Mouse (Mus musculus): Measurements from ENCODE around the gene Stat6. TPM values are rescaled to one million over a fixed set of nuclear protein-coding genes. Genes with fewer than 3 reads are reported as not detected.
A peak's percentile ranks its signal among the peaks of the same experiment; 100 is the strongest.
"Not testable (repeated sequence)": the region's sequence is repeated elsewhere in the genome, so short reads cannot be mapped to it uniquely, and the experiment has no call there.

The Stat6 gene
- polyA plus RNA-seq, 1 experiment from 2014 or later = 5.9 TPM

GRCm38 (mm10) chr10:127632668-127633271 is 10.0 kb upstream of the Stat6 start:
- Histone ChIP-seq H3K4me1 (no peaks in the 10 kb centered on the region), H3K9ac (no peak overlapping the region), H3K4me3 (no peak overlapping the region), H3K4me2 (no peak overlapping the region), H3K27me3 (replicated peaks) (no peaks in the 10 kb centered on the region), H3K36me3 (replicated peaks) (no peaks in the 10 kb centered on the region), H3K27ac (no peak overlapping the region), H3K9me3 (no peaks in the 10 kb centered on the region)
- no peak for ATAC-seq (replicated peaks)
- WGBS = 82% methylated on average over 7 of the region's 7 CpGs

GRCm38 (mm10) chr10:127640421-127640820 is 2.4 kb upstream of the Stat6 start:
- H3K36me3 ChIP-seq (replicated peaks) = no peaks in the 10 kb centered on the region
- H3K4me2 ChIP-seq = no peak overlapping the region
- H3K4me1 ChIP-seq = peaks cover 20% of the 10 kb centered on the region
- H3K27ac ChIP-seq = no peak overlapping the region
- WGBS = 84% methylated on average over 5 of the region's 5 CpGs
- H3K4me3 ChIP-seq = no peak overlapping the region
- H3K27me3 ChIP-seq (replicated peaks) = peaks cover 28% of the 10 kb centered on the region
- no peaks in the 10 kb centered on the region for H3K9me3 ChIP-seq
- ATAC-seq (replicated peaks) = no peak
- no peak overlapping the region for H3K9ac ChIP-seq

- Histone ChIP-seq H3K9me3 (no peaks in the 10 kb centered on the region), H3K36me3 (replicated peaks) (no peaks in the 10 kb centered on the region), H3K9ac (no peak overlapping the region), H3K4me1 (peaks cover 20% of the 10 kb centered on the region), H3K27me3 (replicated peaks) (peaks cover 28% of the 10 kb centered on the region), H3K4me3 (peak overlapping the region; percentile 32; the same call in 1 of the 2 replicates), H3K27ac (no peak overlapping the region), H3K4me2 (peak overlapping the region; percentile 50)
- ATAC-seq (replicated peaks) = peak; percentile 78
- 3% methylated on average over 19 of the region's 19 CpGs for WGBS
Measured at GRCm38 (mm10) chr10:127641861-127642771, 670 bp upstream of the Stat6 start.

DNA sequence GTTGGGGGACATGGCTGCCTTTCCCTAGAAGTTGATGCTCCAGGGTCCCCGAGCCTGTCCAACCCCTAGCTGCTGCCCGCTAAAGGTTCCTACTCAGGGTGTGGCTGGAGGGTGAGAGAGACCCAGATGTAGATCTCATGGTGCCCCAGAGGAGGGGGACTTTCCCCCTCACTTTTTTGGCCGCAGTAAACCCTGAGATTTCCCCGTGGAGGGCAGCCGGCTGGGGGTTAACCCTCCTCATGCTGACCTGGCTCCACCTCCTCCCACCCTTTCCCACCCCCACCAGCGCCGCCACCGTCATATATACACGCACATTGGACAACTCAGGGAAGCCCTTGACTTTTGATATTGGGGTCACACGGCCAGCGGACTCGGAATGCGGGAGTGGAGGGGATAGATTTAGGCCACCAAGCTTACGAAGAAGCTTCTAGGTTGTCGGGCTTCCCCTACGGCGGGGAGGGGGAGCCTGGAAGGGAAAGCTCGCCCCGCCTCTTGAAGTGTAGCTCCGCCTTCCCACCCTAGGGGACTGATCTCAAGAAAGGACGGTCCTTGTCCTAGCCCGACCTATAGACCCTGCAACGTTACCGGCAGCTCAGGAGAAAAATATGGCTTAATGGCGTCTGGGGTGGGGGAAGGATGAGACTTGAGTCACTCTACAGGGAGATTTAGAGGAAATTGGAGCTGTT is 910 bp downstream of the Stat6 start:
- ATAC-seq (replicated peaks) = 0 out of 2 replicates have a peak, but pooled peaks have one; percentile 30
- Histone ChIP-seq H3K27ac (no peak overlapping the region), H3K36me3 (replicated peaks) (no peaks in the 10 kb centered on the region), H3K4me1 (peaks cover 20% of the 10 kb centered on the region), H3K4me2 (peak overlapping the region; percentile 50), H3K9me3 (no peaks in the 10 kb centered on the region), H3K4me3 (peak overlapping the region; percentile 32), H3K27me3 (replicated peaks) (peaks cover 28% of the 10 kb centered on the region), H3K9ac (peak overlapping the region; percentile 12; the same call in 1 of the 2 replicates)
- WGBS = 2% methylated on average over 25 of the region's 25 CpGs

DNA sequence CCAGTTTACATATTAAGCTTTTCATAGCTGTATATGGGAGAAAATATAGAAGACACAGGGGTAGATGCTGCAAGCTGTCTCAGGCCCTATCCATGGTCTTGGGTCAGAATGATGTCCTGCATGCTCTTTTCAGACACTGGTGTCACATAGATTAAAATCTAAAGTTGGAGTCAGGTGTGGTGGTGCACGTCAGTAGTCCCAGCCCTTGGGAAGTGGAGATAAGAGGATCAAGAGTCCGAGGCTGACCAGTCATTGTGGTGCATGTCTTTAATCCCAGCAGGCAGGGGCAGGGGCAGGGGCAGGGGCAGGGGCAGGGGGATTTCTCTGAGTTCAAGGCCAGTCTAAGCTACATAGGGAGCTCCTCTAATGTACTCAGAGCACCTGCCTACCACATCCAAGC is 3.0 kb downstream of the Stat6 start:
- ATAC-seq (replicated peaks) = no peak
- H3K27ac ChIP-seq = no peak overlapping the region
- no peak overlapping the region for H3K4me3 ChIP-seq
- H3K9ac ChIP-seq = no peak overlapping the region
- 28% methylated on average over 2 of the region's 2 CpGs for WGBS
- H3K9me3 ChIP-seq = no peaks in the 10 kb centered on the region
- H3K27me3 ChIP-seq (replicated peaks) = peaks cover 28% of the 10 kb centered on the region
- H3K36me3 ChIP-seq (replicated peaks) = no peaks in the 10 kb centered on the region
- H3K4me2 ChIP-seq = no peak overlapping the region
- H3K4me1 ChIP-seq = peaks cover 20% of the 10 kb centered on the region

- H3K36me3 ChIP-seq (replicated peaks) = no peaks in the 10 kb centered on the region
- peak overlapping the region; percentile 10; the same call in 1 of the 2 replicates for H3K4me3 ChIP-seq
- no peaks in the 10 kb centered on the region for H3K27me3 ChIP-seq (replicated peaks)
- no peaks in the 10 kb centered on the region for H3K9me3 ChIP-seq
- no peak overlapping the region for H3K9ac ChIP-seq
- no peak overlapping the region for H3K4me2 ChIP-seq
- H3K27ac ChIP-seq = no peak overlapping the region
- no peaks in the 10 kb centered on the region for H3K4me1 ChIP-seq
- no peak for ATAC-seq (replicated peaks)
- WGBS = 52% methylated on average over 21 of the region's 21 CpGs
Measured at GRCm38 (mm10) chr10:127652906-127653638, 10.3 kb downstream of the Stat6 start.

GRCm38 (mm10) chr10:127654970-127655579 is 12.3 kb downstream of the Stat6 start:
- WGBS = 80% methylated on average over 16 of the region's 16 CpGs
- Histone ChIP-seq H3K4me2 (no peak overlapping the region), H3K9me3 (no peaks in the 10 kb centered on the region), H3K4me1 (no peaks in the 10 kb centered on the region), H3K27me3 (replicated peaks) (peaks cover 1% of the 10 kb centered on the region; the same call in 1 of the 2 replicates), H3K4me3 (no peak overlapping the region), H3K9ac (no peak overlapping the region), H3K36me3 (replicated peaks) (no peaks in the 10 kb centered on the region), H3K27ac (no peak overlapping the region)
- no peak for ATAC-seq (replicated peaks)

DNA sequence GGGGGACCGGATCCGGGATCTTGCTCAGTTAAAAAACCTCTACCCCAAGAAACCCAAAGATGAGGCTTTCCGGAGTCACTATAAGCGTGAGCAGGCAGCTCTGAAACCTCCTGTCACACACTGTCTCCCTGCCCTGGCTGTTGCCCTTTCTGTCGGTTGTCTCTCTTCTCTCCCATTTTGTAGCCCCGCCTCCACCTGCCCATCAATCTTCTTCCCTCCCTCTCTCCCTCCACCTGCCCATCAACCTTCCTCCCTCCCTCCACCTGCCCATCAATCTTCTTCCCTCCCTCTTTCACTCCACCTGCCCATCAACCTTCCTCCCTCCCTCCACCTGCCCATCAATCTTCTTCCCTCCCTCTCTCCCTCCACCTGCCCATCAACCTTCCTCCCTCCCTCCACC is 14.8 kb downstream of the Stat6 start:
- H3K9me3 ChIP-seq; H3K27ac ChIP-seq; H3K4me2 ChIP-seq; H3K36me3 ChIP-seq (replicated peaks); H3K9ac ChIP-seq; H3K4me3 ChIP-seq; ATAC-seq (replicated peaks): not testable (repeated sequence)
- Histone ChIP-seq H3K4me1 (peaks cover 12% of the 10 kb centered on the region), H3K27me3 (replicated peaks) (peaks cover 26% of the 10 kb centered on the region)
- 50% methylated on average over 6 of the region's 6 CpGs for WGBS

GRCm38 (mm10) chr10:127658076-127658475 is 15.3 kb downstream of the Stat6 start:
- Histone ChIP-seq H3K4me1 (peaks cover 16% of the 10 kb centered on the region), H3K4me3 (no peak overlapping the region), H3K27me3 (replicated peaks) (peaks cover 30% of the 10 kb centered on the region), H3K36me3 (replicated peaks) (no peaks in the 10 kb centered on the region), H3K27ac (no peak overlapping the region), H3K9me3 (no peaks in the 10 kb centered on the region), H3K9ac (no peak overlapping the region), H3K4me2 (no peak overlapping the region)
- 20% methylated on average over 6 of the region's 6 CpGs for WGBS
- no peak for ATAC-seq (replicated peaks)

DNA sequence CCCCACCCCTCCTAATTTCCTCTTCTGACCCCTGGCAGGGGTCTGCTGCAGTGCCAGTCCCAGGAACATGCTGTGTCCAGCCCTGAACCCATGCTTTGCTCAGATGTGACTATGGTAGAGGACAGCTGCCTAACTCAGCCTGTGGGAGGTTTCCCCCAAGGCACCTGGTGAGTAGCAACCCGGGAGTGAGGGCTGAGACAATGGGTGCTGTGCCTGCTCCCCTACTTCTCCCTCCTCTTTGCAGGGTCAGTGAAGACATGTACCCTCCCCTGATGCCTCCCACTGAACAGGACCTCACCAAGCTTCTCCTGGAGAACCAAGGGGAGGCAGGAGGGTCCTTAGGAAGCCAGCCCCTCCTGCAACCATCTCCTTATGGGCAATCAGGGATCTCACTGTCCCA is 16.8 kb downstream of the Stat6 start:
- H3K27me3 ChIP-seq (replicated peaks) = peaks cover 45% of the 10 kb centered on the region
- 45% methylated on average over 1 of the region's 1 CpGs for WGBS
- no peak overlapping the region for H3K27ac ChIP-seq
- H3K9me3 ChIP-seq = no peaks in the 10 kb centered on the region
- H3K4me2 ChIP-seq = no peak overlapping the region
- no peak overlapping the region for H3K4me3 ChIP-seq
- no peaks in the 10 kb centered on the region for H3K36me3 ChIP-seq (replicated peaks)
- H3K4me1 ChIP-seq = peaks cover 16% of the 10 kb centered on the region
- no peak for ATAC-seq (replicated peaks)
- no peak overlapping the region for H3K9ac ChIP-seq

- WGBS = 13% methylated on average over 14 of the region's 14 CpGs
- Histone ChIP-seq H3K9ac (no peak overlapping the region), H3K27me3 (replicated peaks) (peaks cover 60% of the 10 kb centered on the region), H3K9me3 (no peaks in the 10 kb centered on the region), H3K4me1 (peaks cover 24% of the 10 kb centered on the region), H3K36me3 (replicated peaks) (no peaks in the 10 kb centered on the region), H3K4me3 (peak overlapping the region; percentile 0; the same call in 1 of the 2 replicates), H3K27ac (no peak overlapping the region), H3K4me2 (peak overlapping the region; percentile 24)
- ATAC-seq (replicated peaks) = no peak
Measured at GRCm38 (mm10) chr10:127661291-127661914, 18.6 kb downstream of the Stat6 start.

Data from midbrain, embryonic 15.5 days (tissue).